Comparison of ENCODE assay signal across 23 mouse cellular contexts in the genomic region with DNA sequence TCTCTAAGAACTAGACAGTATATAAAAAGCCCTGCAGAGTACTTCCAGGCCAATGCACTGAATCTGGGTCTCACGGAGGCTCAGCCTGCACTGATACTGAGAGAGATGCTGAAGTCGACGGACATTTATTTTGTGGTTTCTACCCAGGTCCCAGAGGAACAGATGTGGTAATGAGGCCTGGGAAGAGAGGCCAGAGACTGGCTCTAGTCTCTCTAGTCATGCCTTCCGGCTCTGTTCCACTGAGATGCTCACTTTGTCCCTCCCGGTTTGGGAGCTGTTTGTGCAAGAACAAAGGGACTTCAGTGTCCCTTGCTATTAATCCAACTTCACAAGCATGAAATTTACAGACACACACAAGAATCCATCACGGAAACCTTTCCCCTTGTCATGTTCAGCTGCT.
DNase-seq lines count a peak whose midpoint lies in the region; ATAC-seq and TF ChIP-seq lines count a peak whose summit lies in the region.
"Had no signal": no experiment of that assay in that cellular context is flagged by ENCODE, and none has a peak within 500 bp of the region (broad histone marks: within the 10 kb centered on the region; RNA-seq: fewer than 3 reads in every experiment).

No protein-coding gene starts in this region.

- H3ac ChIP-seq in myocyte (ENCODE audit: control insufficient read depth, insufficient read length), result no peak overlapping the region

- no peak overlapping the region for H3K27ac ChIP-seq in heart, embryonic 10.5 days
- H3K27ac ChIP-seq in midbrain, embryonic 14.5 days (replicated peaks; ENCODE audit: low read depth, low read length), result no peak overlapping the region
- H3K27ac ChIP-seq in midbrain, postnatal 0 days (ENCODE audit: low read depth, low read length), result no peak overlapping the region
- H3K27ac ChIP-seq in cerebellum, adult 2 months (ENCODE audit: insufficient read depth, low read length), result no peak overlapping the region
- H3K27ac ChIP-seq: embryonic facial prominence, embryonic 15.5 days; forebrain, embryonic 10.5 days; heart, embryonic 15.5 days; hindbrain, postnatal 0 days had no signal

- WGBS in heart, embryonic 10.5 days, result 72% methylated on average over 6 of the region's 6 CpGs
- WGBS in midbrain, embryonic 14.5 days, result 12% methylated on average over 6 of the region's 6 CpGs
- 23% methylated on average over 6 of the region's 6 CpGs for WGBS in midbrain, postnatal 0 days
- 26% methylated on average over 6 of the region's 6 CpGs for WGBS in cerebellum, adult 2 months

- H3K9ac ChIP-seq in midbrain, embryonic 14.5 days (replicated peaks; ENCODE audit: low read length), result no peak overlapping the region
- no peak overlapping the region for H3K9ac ChIP-seq in midbrain, postnatal 0 days (replicated peaks; ENCODE audit: low read length, poor library complexity, severe bottlenecking)
- H3K9ac ChIP-seq: embryonic facial prominence, embryonic 15.5 days; heart, embryonic 15.5 days had no signal

- TF ChIP-seq CTCF in midbrain, postnatal 0 days (IDR thresholded peaks at IDR 0.05), result no peak
- TF ChIP-seq CTCF in brain, embryonic 14.5 days (IDR thresholded peaks at IDR 0.05; ENCODE audit: borderline replicate concordance, extremely low read depth, insufficient read depth, insufficient read length), result no peak
- no peak for TF ChIP-seq CTCF in cerebellum, adult 2 months (IDR thresholded peaks at IDR 0.05; ENCODE audit: borderline replicate concordance, insufficient read depth, low read depth, low read length)

- no peaks in the 10 kb centered on the region for H3K27me3 ChIP-seq in heart, embryonic 10.5 days (ENCODE audit: insufficient read depth, poor library complexity, severe bottlenecking)
- H3K27me3 ChIP-seq in midbrain, embryonic 14.5 days (ENCODE audit: control insufficient read depth, insufficient read depth, low read length), result no peaks in the 10 kb centered on the region
- H3K27me3 ChIP-seq in midbrain, postnatal 0 days (ENCODE audit: insufficient read depth, low read length), result no peaks in the 10 kb centered on the region
- H3K27me3 ChIP-seq in myocyte (ENCODE audit: control insufficient read depth, insufficient read depth, insufficient read length), result no peaks in the 10 kb centered on the region
- H3K27me3 ChIP-seq in cerebellum, adult 2 months (ENCODE audit: control insufficient read depth, insufficient read depth, low read length), result no peaks in the 10 kb centered on the region
- H3K27me3 ChIP-seq: embryonic facial prominence, embryonic 15.5 days; heart, embryonic 15.5 days had no signal

- H3K4me2 ChIP-seq in midbrain, embryonic 14.5 days (ENCODE audit: low read length), result no peak overlapping the region
- H3K4me2 ChIP-seq in midbrain, postnatal 0 days (ENCODE audit: low read depth, low read length, poor library complexity, severe bottlenecking), result no peak overlapping the region
- H3K4me2 ChIP-seq in myocyte (ENCODE audit: low read depth), result peak overlapping the region; percentile 18
- H3K4me2 ChIP-seq: embryonic facial prominence, embryonic 15.5 days; heart, embryonic 11.5 days; heart, embryonic 15.5 days had no signal

- no peak for TF ChIP-seq POLR2A in brain, embryonic 14.5 days (IDR thresholded peaks at IDR 0.05; ENCODE audit: borderline replicate concordance, extremely low read depth, insufficient read depth, insufficient read length, poor library complexity, severe bottlenecking)
- no peak for TF ChIP-seq POLR2A in myocyte (IDR thresholded peaks at IDR 0.05; ENCODE audit: insufficient read length, low read depth)
- TF ChIP-seq POLR2A in cerebellum, adult 2 months (IDR thresholded peaks at IDR 0.05; ENCODE audit: borderline replicate concordance, insufficient read depth, low read length), result no peak

- no peak for ATAC-seq in midbrain, embryonic 14.5 days (ENCODE audit: low FRiP score, low TSS enrichment)
- no peak for ATAC-seq in midbrain, postnatal 0 days (ENCODE audit: low FRiP score)
- ATAC-seq: forebrain, embryonic 14.5 days; hindbrain, postnatal 0 days had no signal

- no peaks in the 10 kb centered on the region for H3K4me1 ChIP-seq in heart, embryonic 10.5 days
- H3K4me1 ChIP-seq in midbrain, embryonic 14.5 days (ENCODE audit: control insufficient read depth, insufficient read depth, low read length), result peaks cover 4% of the 10 kb centered on the region; the same call in 1 of the 2 replicates
- no peaks in the 10 kb centered on the region for H3K4me1 ChIP-seq in midbrain, postnatal 0 days (ENCODE audit: insufficient read depth, low read length)
- no peaks in the 10 kb centered on the region for H3K4me1 ChIP-seq in cerebellum, adult 2 months (ENCODE audit: control insufficient read depth, insufficient read depth, low read length)
- H3K4me1 ChIP-seq: embryonic facial prominence, embryonic 15.5 days; heart, embryonic 15.5 days had no signal

- no peak overlapping the region for H3K4me3 ChIP-seq in heart, embryonic 10.5 days
- no peak overlapping the region for H3K4me3 ChIP-seq in midbrain, embryonic 14.5 days (replicated peaks; ENCODE audit: low read depth, low read length)
- H3K4me3 ChIP-seq in midbrain, postnatal 0 days (ENCODE audit: low read depth, low read length), result no peak overlapping the region
- no peak overlapping the region for H3K4me3 ChIP-seq in myocyte
- H3K4me3 ChIP-seq in cerebellum, adult 2 months (replicated peaks; ENCODE audit: insufficient read depth, low read depth, low read length), result no peak overlapping the region
- H3K4me3 ChIP-seq: embryonic facial prominence, embryonic 15.5 days; erythroblast, embryonic 14.5 days; forebrain, embryonic 10.5 days; heart, embryonic 15.5 days had no signal

- peak; percentile 83 for DNase-seq in heart, adult 11 months
- no peak for DNase-seq in heart, embryonic 10.5 days (ENCODE audit: low spot score)
- peak; percentile 44 for DNase-seq in midbrain, embryonic 14.5 days
- DNase-seq in midbrain, postnatal 0 days (ENCODE audit: low spot score), result no peak
- peak; percentile 27 for DNase-seq in brain, embryonic 14.5 days (ENCODE audit: low read depth)
- DNase-seq in cerebellum, adult 2 months, result no peak
- DNase-seq: adrenal gland, adult 2 months; adrenal gland, postnatal 25 days; cerebellum, adult 11 months; cerebellum, adult 9-10 months; cerebellum, postnatal 36 days; gastrocnemius, postnatal 36 days; heart, adult 18-20 months; heart, postnatal 14 days; kidney, adult 11 months had no signal

- no peaks in the 10 kb centered on the region for H3K36me3 ChIP-seq in heart, embryonic 10.5 days
- H3K36me3 ChIP-seq in midbrain, embryonic 14.5 days (ENCODE audit: control insufficient read depth, insufficient read depth, low read length), result no peaks in the 10 kb centered on the region
- H3K36me3 ChIP-seq in midbrain, postnatal 0 days (ENCODE audit: insufficient read depth, low read length), result no peaks in the 10 kb centered on the region
- H3K36me3 ChIP-seq in myocyte (ENCODE audit: control insufficient read depth, insufficient read depth), result no peaks in the 10 kb centered on the region
- H3K36me3 ChIP-seq: embryonic facial prominence, embryonic 15.5 days; forebrain, embryonic 10.5 days; heart, embryonic 15.5 days had no signal

- no peaks in the 10 kb centered on the region for H3K9me3 ChIP-seq in heart, embryonic 10.5 days
- H3K9me3 ChIP-seq in midbrain, embryonic 14.5 days (ENCODE audit: control insufficient read depth, low read length), result no peaks in the 10 kb centered on the region
- H3K9me3 ChIP-seq in midbrain, postnatal 0 days (ENCODE audit: low read length), result no peaks in the 10 kb centered on the region
- H3K9me3 ChIP-seq: embryonic facial prominence, embryonic 15.5 days; forebrain, embryonic 10.5 days; heart, embryonic 15.5 days had no signal

- no peaks in the 10 kb centered on the region for H3K79me2 ChIP-seq in myocyte (ENCODE audit: control insufficient read depth, insufficient read depth)

TF ChIP-seq in myocyte, 11 proteins besides CTCF, POLR2A, EP300 and RAD21:
- no peak for TF ChIP-seq TCF3 (IDR thresholded peaks at IDR 0.05; ENCODE audit: insufficient read length, low read depth)
- no peak for TF ChIP-seq CEBPB (IDR thresholded peaks at IDR 0.05; ENCODE audit: insufficient read depth, poor library complexity, severe bottlenecking)
- TF ChIP-seq E2F4 (IDR thresholded peaks at IDR 0.05; ENCODE audit: insufficient read depth), result no peak
- no peak for TF ChIP-seq TCF12 (IDR thresholded peaks at IDR 0.05; ENCODE audit: insufficient read depth, poor library complexity, severe bottlenecking)
- no peak for TF ChIP-seq REST (IDR thresholded peaks at IDR 0.05; ENCODE audit: insufficient read depth, insufficient read length)

Comparison
In these comparisons a context has a peak if more than half of its experiments do, and no peak if none do; other contexts are left out.
1. DNase-seq: peak in heart, adult 11 months (single experiment), midbrain, embryonic 14.5 days (single experiment) and brain, embryonic 14.5 days (single experiment); none in heart, embryonic 10.5 days (single experiment), midbrain, postnatal 0 days (single experiment) and cerebellum, adult 2 months (0 of 2).